Mouse (Mus musculus) erythroid progenitor cell, adult 5-6 weeks (primary cell): ENCODE measurements around the gene Zfp977. TPM values are rescaled to one million over a fixed set of nuclear protein-coding genes. Genes with fewer than 3 reads are reported as not detected.
"Not testable (repeated sequence)": the region's sequence is repeated elsewhere in the genome, so short reads cannot be mapped to it uniquely, and the experiment has no call there.

ENCODE experiments used
- ATAC-seq: replicated peaks from 2 replicates; pipeline ENCODE4 v1.8.0; 2016; ENCODE audit warnings: moderate number of reproducible peaks, mild to moderate bottlenecking, moderate TSS enrichment, inconsistent platforms; ENCODE audit not compliant: poor library complexity, low FRiP score, severe bottlenecking
- total RNA-seq, 2 experiments: library from RNA; stranded (forward) in 1 of 2; stranded (reverse) in 1 of 2; fragments of 150-400 nt in 1 of 2; fragments of 186-747, 209-891 nt in 1 of 2; gene quantifications; 2 replicates each; pipeline versions ENCODE4 v1.2.3 to v1.2.4; 2015 to 2017; ENCODE audit warnings: low replicate concordance in 2 of 2

The Zfp977 gene
- total RNA-seq (2015; ENCODE audit: low replicate concordance) (not detected in 2 replicates), total RNA-seq (2017; ENCODE audit: low replicate concordance) (not detected in 2 replicates)

DNA sequence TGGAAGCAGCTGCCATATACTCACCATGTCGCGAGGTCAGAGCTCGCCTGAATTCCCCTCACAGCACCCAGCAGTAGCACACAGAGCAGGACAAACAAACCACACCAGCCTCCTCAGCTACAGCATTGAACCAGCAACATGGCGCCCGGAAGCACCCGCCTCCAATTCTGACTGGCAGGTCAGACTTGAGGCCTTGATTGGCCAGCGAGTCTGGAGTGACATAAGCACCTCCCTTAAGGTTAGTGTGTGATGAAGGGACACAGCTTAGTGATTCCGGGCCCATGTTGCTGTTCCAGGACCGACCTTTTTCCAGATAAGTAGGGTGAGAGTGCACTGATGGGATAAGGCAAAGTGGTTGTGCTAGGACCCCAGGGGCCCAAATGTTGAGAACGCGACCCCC lies at the start of gene Zfp977:
Zfp977 (minus strand) TSS at position 135 of the 400 bp plus-strand sequence.
- not testable (repeated sequence) for ATAC-seq

DNA sequence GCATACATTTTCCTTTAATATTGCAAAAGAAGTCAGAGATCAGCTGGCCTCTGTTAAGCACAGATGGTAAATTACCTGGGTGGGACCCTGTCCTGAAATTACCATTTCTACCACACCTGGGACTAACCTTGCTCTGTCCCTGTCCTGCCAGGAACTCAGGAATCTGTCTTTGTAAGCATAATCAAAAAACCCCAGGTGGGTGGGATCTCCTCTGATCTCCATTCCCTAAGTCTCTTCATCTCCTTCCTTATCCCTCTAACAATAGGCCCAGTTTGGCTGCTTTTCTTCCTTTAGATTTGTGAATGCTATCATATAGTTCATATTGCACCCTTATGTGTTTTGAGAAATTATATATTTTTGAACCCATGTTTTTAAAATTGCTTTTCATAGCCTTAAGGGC lies 38.7 kb upstream of the Zfp977 start:
- not testable (repeated sequence) for ATAC-seq

DNA sequence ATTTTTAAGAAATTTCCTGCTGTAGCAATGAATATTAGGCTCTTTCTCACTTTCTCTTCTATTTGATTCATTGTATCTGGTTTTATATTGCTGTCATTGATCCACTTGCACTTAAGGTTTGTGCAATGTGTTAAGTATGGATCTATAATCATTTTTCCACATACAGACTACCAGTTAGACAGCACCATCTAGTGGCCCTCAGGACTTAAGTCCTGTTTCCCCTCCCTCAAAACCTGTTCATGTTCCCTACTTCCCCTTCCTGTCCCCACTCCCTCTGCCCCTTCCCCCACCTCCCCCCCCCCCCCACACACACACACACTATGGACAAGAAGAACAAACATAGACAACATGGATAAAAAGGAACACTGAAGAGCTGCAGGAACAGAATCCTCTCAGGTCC lies 3.3 kb upstream of the Zfp977 start:
- ATAC-seq: not testable (repeated sequence)

DNA sequence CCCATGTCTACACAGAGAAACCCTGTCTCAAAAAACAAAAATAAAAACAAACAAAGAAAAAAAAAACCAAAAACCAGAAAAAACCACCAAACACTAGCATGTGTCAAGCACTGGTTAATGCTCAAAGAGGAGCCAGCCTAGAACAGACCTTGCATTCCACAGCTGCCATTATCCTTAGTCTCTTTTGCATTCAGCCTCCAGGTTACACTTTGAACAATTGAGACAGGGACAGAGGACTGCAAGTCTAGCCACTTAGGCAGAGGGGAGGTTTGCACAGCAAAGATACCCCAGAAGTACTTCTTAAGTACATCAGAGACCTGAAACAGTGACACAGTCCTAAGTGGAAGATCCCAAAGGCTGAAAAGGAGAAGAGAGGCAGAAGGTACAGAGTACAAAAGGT lies 1.0 kb downstream of the Zfp977 start:
- not testable (repeated sequence) for ATAC-seq

DNA sequence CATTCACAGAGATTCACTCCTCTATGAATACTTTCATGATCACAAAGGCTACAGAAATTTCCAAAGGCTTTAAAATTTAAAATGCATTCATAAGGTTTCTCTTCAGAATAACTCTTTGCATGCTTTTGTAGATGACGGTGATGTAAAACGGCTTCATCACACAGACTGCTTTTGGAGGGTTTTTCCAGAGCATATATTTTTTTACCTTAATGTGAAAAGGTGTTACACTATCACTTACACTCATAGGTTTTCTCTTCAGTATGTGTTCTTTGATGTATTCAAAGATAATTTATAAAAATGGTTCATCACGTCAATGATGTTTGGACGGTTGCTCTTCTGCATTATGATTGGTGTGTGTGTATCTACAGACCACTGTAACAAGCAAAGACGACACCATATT lies 13.9 kb downstream of the Zfp977 start, which contains the start of gene Gm21028:
Gm21028 (minus strand) TSS at position 101 of the 400 bp plus-strand sequence.
- no peak for ATAC-seq

DNA sequence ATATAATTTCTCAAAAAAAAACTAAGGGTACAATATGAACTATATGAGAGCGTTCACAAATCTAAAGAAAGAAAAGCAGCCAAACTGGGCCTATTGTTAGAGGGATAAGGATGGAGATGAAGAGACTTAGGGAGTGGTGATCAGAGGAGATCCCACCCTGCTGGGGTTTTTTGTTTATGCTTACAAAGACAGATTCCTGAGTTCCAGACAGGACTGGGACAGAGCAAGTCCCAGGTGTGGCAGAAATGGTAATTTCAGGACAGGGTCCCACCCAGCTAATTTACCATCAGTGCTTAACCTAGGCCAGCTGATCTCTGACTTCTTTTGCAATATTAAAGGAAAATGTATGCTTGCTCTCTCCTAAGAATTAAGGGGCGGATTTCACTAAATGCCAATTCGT lies 40.6 kb downstream of the Zfp977 start:
- ATAC-seq: no peak

Other genes with a start within 250 kb of the Zfp977 start
- not detected in 2 replicates for gene 4933421I07Rik, start 144.4 kb downstream of the Zfp977 start, total RNA-seq (2015; ENCODE audit: low replicate concordance)
- gene 4933421I07Rik, start 144.4 kb downstream of the Zfp977 start, total RNA-seq (2017; ENCODE audit: low replicate concordance): not detected in 2 replicates
- gene Zfp141, start 86.8 kb downstream of the Zfp977 start, total RNA-seq (2015; ENCODE audit: low replicate concordance): 15.1 and 15.5 TPM in 2 replicates
- gene Zfp141, start 86.8 kb downstream of the Zfp977 start, total RNA-seq (2017; ENCODE audit: low replicate concordance): 1.7 and 12.8 TPM in 2 replicates
- gene Gm21028, start 14.0 kb downstream of the Zfp977 start, total RNA-seq (2015; ENCODE audit: low replicate concordance): not detected in 2 replicates
- gene Gm21028, start 14.0 kb downstream of the Zfp977 start, total RNA-seq (2017; ENCODE audit: low replicate concordance): not detected in 2 replicates
- 1.1 TPM in 1 of 2 replicates, not detected in the other for gene Zfp976, start 50.0 kb upstream of the Zfp977 start, total RNA-seq (2015; ENCODE audit: low replicate concordance)
- not detected in 2 replicates for gene Zfp976, start 50.0 kb upstream of the Zfp977 start, total RNA-seq (2017; ENCODE audit: low replicate concordance)
- 1.7 and 1.8 TPM in 2 replicates for gene Zfp975, start 100.2 kb upstream of the Zfp977 start, total RNA-seq (2015; ENCODE audit: low replicate concordance)
- 0.51 TPM in 1 of 2 replicates, not detected in the other for gene Zfp975, start 100.2 kb upstream of the Zfp977 start, total RNA-seq (2017; ENCODE audit: low replicate concordance)
- not detected in 2 replicates for gene Gm17067, start 134.5 kb upstream of the Zfp977 start, total RNA-seq (2015; ENCODE audit: low replicate concordance)
- not detected in 2 replicates for gene Gm17067, start 134.5 kb upstream of the Zfp977 start, total RNA-seq (2017; ENCODE audit: low replicate concordance)
- not detected in 2 replicates for gene Vmn2r62, start 201.0 kb upstream of the Zfp977 start, total RNA-seq (2015; ENCODE audit: low replicate concordance)
- not detected in 2 replicates for gene Vmn2r62, start 201.0 kb upstream of the Zfp977 start, total RNA-seq (2017; ENCODE audit: low replicate concordance)